Mouse (Mus musculus): ENCODE results near the gene Lamc1. TPM values are rescaled to one million over a fixed set of nuclear protein-coding genes. Genes with fewer than 3 reads are reported as not detected.
"Not testable (repeated sequence)": the region's sequence is repeated elsewhere in the genome, so short reads cannot be mapped to it uniquely, and the experiment has no call there.

The Lamc1 gene
- 10 to 100 TPM; 21.9 to 27.8 TPM for total RNA-seq (2021)
- long read RNA-seq, full-length matches to known transcripts = 21 of 25 reads
- long read RNA-seq, partial matches to known transcripts = 2 of 25 reads
- long read RNA-seq, other reads (novel, unspliced or antisense) = 2 of 25 reads

- peak; percentile 80 to 86 for DNase-seq (ENCODE audit: low spot score in 2 of 2)
Measured at GRCm38 (mm10) chr1:153332444-153333295, at the start of gene Lamc1. Lamc1 (minus strand) TSS chr1:153332786.

GRCm38 (mm10) chr1:153380746-153381282 lies 48.2 kb upstream of the Lamc1 start:
- DNase-seq (ENCODE audit: low spot score in 2 of 2) = no peak

- DNase-seq (ENCODE audit: low spot score in 2 of 2) = no peak
Measured at GRCm38 (mm10) chr1:153379832-153380231, 47.2 kb upstream of the Lamc1 start.

- DNase-seq (ENCODE audit: low spot score in 2 of 2) = no peak
Measured at GRCm38 (mm10) chr1:153378587-153378986, 46.0 kb upstream of the Lamc1 start.

- DNase-seq (ENCODE audit: low spot score in 2 of 2) = no peak
Measured at GRCm38 (mm10) chr1:153376446-153376845, 43.9 kb upstream of the Lamc1 start.

- DNase-seq (ENCODE audit: low spot score in 2 of 2) = no peak
Measured at GRCm38 (mm10) chr1:153374136-153374535, 41.5 kb upstream of the Lamc1 start.

GRCm38 (mm10) chr1:153371846-153372245 lies 39.3 kb upstream of the Lamc1 start:
- DNase-seq (ENCODE audit: low spot score in 2 of 2) = no peak

GRCm38 (mm10) chr1:153369011-153369410 lies 36.4 kb upstream of the Lamc1 start:
- DNase-seq (ENCODE audit: low spot score in 2 of 2) = no peak

GRCm38 (mm10) chr1:153367048-153367447 lies 34.5 kb upstream of the Lamc1 start:
- DNase-seq (ENCODE audit: low spot score in 2 of 2) = no peak

- no peak for DNase-seq (ENCODE audit: low spot score in 2 of 2)
Measured at GRCm38 (mm10) chr1:153361926-153362325, 29.3 kb upstream of the Lamc1 start.

- no peak for DNase-seq (ENCODE audit: low spot score in 2 of 2)
Measured at GRCm38 (mm10) chr1:153360556-153360955, 28.0 kb upstream of the Lamc1 start.

GRCm38 (mm10) chr1:153357218-153357617 lies 24.6 kb upstream of the Lamc1 start:
- peak; percentile 3 to 51 for DNase-seq (ENCODE audit: low spot score in 2 of 2)

- DNase-seq (ENCODE audit: low spot score in 2 of 2) = no peak
Measured at GRCm38 (mm10) chr1:153354466-153354865, 21.9 kb upstream of the Lamc1 start.

GRCm38 (mm10) chr1:153353736-153354430 lies 21.3 kb upstream of the Lamc1 start:
- DNase-seq (ENCODE audit: low spot score in 2 of 2) = no peak

GRCm38 (mm10) chr1:153351034-153351433 lies 18.4 kb upstream of the Lamc1 start:
- DNase-seq (ENCODE audit: low spot score in 2 of 2) = no peak

- DNase-seq (ENCODE audit: low spot score in 2 of 2) = no peak
Measured at GRCm38 (mm10) chr1:153347726-153348125, 15.1 kb upstream of the Lamc1 start.

GRCm38 (mm10) chr1:153347040-153347439 lies 14.5 kb upstream of the Lamc1 start:
- no peak for DNase-seq (ENCODE audit: low spot score in 2 of 2)

GRCm38 (mm10) chr1:153345699-153346291 lies 13.2 kb upstream of the Lamc1 start:
- no peak for DNase-seq (ENCODE audit: low spot score in 2 of 2)

- no peak for DNase-seq (ENCODE audit: low spot score in 2 of 2)
Measured at GRCm38 (mm10) chr1:153345002-153345401, 12.4 kb upstream of the Lamc1 start.

- DNase-seq (ENCODE audit: low spot score in 2 of 2) = not testable (repeated sequence)
Measured at GRCm38 (mm10) chr1:153335451-153335850, 2.9 kb upstream of the Lamc1 start.

Data from layer of hippocampus, adult 18-20 months (tissue).